Mouse (Mus musculus) ES-CJ7 (cell line): ENCODE results near the gene Fam178b.
A peak's percentile ranks its signal among the peaks of the same experiment; 100 is the strongest.

Experiments used
- DNase-seq: peaks from one replicate; pipeline ENCODE4 v3.0.0; 2011; ENCODE audit warnings: low read depth, low spot score

Fam178b gene

DNA sequence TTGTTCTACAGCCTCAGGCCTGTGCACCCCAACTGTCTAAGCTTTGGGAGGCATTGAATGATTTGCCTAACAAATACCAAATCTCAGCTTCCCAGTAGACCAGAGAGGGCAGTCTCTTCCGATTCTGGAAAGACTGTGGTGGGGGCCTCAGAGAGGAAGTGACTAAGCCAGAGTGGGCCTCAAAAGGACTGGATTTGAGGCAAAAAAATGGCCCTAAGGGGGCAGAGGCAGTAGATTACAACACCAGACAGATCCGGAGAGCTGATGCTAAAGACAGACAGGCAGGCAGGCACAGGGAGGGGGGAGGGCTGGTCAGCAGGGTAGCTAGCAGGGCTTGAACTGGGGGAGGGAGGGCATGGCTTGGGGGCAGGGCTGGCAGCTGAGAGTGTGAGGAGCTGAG, 116.6 kb downstream of the Fam178b start:
- no peak for DNase-seq

- no peak for DNase-seq
Observed at GRCm38 (mm10) chr1:36564101-36564500, 118.9 kb downstream of the Fam178b start.

GRCm38 (mm10) chr1:36563632-36564031, 119.4 kb downstream of the Fam178b start:
- DNase-seq = no peak

DNA sequence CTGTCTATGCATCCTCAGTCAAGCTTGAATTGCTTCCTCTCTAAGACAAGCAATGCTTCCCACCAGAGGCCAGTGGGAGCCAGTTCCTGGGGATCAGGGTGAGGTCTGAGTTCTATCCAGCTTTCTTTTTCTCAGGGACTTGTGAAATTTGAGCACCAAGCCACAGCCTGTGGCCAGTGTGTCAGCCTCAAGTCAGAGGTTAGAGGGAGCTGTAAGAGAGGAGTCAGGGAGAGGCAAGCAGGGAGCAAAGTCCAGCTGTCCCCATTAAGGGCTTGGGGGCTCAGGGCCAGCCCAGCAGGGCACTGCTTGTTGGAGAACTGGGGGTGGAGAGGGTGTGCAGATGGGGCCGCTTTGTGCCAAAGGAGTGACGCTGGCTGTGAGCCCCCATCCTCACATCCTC, 119.8 kb downstream of the Fam178b start:
- DNase-seq = no peak

DNA sequence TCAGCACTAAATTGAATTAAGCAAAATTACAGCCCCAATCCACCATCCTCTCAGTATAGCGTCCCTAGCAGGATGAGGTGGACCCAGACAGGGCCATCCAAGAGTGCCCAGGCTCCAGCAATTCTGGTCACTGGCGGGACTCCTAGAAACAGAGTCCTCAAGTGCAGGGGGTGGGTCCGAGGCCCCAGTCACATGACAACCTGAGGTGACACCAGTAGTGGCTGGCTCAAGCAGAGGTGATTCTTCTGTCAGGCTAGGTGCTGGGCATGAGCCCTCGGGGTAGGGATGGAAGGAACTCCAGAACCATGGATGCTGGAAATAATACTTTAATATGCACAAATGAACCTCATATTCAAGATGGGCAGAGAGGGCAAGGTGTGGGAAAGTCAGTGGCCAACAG, 120.6 kb downstream of the Fam178b start:
- DNase-seq = no peak

DNA sequence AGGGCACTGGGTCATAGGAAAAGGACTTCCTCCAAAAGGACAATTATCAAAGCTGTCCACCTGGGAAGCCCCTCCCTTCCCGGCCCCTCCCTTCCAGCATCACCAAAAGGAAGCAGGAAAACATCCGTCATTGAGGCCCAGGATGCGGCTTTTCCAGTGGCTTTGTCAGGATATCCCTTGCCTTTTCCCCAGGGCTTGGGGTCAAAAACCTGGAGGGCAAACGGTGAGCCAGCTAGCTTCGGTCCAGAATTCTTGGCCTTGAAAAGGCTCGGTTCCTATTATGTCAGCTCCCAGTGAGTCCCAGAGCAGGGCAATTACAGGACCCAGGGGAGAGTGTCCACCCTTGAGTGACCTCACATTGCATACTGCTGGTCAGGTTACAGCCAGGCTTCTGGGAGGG, 122.1 kb downstream of the Fam178b start:
- DNase-seq = no peak

DNA sequence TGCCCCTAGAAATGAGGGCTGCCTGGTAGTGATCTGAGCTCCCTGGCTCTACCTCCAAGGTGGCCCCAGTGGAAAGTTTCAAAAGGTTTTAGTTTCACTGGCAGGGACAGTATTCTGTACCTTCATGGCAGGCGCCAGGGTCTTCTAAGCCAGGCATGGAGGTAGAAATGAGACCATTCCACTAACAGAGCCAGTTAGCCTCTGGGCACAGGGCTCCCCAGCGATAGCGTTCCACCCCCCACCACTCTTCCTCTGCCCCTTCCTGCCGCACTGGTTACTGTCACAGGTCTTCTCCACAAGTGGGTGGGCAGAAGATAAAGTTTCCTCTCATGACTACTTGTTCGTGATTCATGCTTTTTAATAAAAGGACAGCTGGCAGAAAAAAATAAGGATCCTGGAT, 123.1 kb downstream of the Fam178b start:
- no peak for DNase-seq

- DNase-seq = no peak
Observed at GRCm38 (mm10) chr1:36559256-36559655, 123.7 kb downstream of the Fam178b start.

- DNase-seq = peak; percentile 86
Observed at GRCm38 (mm10) chr1:36558031-36558993, 124.7 kb downstream of the Fam178b start, which contains the start of gene Sema4c. Gene Sema4c (minus strand): TSS chr1:36558349.

GRCm38 (mm10) chr1:36557457-36558011, 125.4 kb downstream of the Fam178b start:
- DNase-seq = no peak

DNA sequence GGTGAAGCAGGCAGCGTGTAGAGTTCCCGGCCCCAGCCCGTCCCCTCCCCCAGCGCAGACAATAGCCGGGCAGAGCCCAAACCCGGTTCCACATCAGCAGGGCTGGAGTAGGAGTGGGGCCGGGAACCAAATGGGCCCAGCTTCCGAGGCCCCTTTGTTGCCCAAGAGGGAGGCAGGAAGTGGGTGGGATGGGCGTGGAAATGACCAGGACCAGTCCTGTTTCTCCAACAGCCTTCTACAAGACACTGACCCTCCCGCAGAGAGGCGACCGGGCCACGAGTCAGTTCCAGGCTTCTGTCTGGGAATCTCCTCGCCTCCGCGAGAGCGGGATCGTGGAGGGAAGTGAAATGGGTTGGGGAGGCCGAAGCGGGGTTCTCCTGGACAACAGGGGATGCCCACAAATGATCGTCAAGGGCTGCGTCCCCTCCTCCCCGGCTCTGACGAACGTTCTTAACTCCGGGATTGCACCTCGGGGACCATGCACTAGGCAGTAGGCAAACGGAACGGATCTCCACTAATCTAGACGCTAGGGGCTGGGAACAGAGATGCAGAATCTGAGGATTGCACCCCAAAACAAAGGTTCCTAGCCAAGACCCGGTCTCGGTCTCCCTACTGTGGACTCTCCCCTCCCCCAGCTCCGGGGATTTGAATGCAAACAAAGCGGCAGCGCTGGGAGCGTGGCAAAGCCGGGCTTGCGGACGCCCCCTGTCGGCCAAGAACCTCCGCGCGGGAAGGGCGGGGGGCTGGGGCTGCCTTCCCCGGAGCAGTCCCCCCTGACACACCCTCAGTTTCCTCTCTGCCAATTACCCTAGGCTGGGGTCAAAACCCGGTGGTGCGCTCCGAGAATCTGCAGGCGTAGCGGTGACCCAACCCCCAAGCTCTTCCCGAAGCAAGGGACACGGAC, 126.2 kb downstream of the Fam178b start:
- DNase-seq = peak; percentile 94

- no peak for DNase-seq
Observed at GRCm38 (mm10) chr1:36555798-36556395, 127.1 kb downstream of the Fam178b start.

- DNase-seq = no peak
Observed at GRCm38 (mm10) chr1:36554633-36555399, 128.2 kb downstream of the Fam178b start.

DNA sequence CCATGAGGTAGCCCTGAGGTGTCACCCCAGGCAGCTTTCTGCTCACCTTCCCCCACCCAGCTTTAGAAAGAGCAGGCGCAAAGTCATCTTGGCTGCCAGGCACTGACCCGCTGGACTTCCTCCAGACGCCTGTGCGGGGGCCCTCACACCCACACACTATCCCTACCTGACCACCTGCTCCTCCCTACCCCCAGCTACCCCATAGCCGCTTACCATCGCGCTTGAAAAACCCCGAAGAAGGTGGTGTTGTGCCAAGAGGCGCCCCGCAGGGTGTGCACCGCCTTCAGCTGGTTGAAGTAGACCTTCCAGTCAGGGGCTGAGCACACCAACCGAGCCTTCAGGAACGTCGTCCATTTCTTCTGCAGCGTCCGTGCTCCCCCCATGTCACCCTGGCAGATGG, 130.5 kb downstream of the Fam178b start:
- DNase-seq = no peak

GRCm38 (mm10) chr1:36551904-36552303, 131.1 kb downstream of the Fam178b start:
- no peak for DNase-seq

GRCm38 (mm10) chr1:36550075-36550863, 132.7 kb downstream of the Fam178b start:
- no peak for DNase-seq

DNA sequence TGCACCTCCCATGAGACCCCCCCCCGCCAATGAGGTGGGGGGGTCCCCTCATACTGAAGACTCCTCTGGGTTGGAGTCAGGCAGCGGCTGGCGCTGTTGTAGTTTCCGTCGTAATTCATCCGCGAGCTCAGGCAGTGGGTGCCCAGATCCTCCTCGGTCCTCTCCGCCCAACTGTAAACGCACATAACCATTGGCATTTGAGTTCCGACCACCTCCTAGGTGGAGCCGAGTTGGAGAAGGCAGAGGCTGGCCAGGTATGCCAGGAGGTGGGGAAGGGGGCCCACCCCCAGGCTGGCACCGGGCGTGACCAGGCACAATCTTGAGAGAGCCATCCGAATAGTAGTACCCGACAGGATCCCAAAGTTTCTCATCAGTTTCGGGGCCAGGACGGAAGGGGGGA, 133.5 kb downstream of the Fam178b start:
- DNase-seq = no peak

- DNase-seq = no peak
Observed at GRCm38 (mm10) chr1:36548771-36549170, 134.2 kb downstream of the Fam178b start.

DNA sequence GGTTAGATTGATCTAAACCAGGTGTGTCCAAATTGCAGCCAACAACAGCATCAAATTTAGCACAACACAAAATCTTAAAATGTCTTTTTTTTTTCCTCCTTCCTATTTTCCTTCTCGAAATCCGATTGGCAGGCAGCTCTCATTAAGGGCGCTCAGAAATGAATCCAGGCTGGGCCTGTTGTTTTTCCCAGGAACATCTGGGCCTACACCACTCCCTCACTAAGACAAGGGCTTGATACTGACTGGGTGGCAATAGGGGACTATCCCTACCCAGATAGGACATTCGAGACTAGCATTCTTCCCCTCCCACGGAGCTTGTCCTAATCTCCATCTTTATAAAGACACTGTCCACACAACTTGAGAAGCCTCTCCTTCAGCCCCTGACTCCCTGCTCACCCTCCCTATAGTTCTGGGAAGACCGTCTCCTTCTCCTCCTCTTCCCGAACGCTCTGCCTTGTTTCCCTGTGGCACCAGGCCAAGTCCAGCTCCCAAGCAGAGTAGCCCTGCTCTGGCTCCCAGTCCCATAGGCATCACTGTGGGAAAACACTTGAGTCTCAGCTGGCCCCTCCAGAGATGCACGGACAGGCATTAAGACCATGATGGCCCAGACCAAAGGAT, 134.9 kb downstream of the Fam178b start:
- no peak for DNase-seq
